Mouse (Mus musculus) heart, embryonic 13.5 days (tissue): ENCODE results near the gene Havcr1. TPM values are rescaled to one million over a fixed set of nuclear protein-coding genes. Genes with fewer than 3 reads are reported as not detected.
"Not testable (repeated sequence)": the region's sequence is repeated elsewhere in the genome, so short reads cannot be mapped to it uniquely, and the experiment has no call there.

Experiments
- ATAC-seq: fragments of 200-750 bp; cut with Nextera tagmentation; 2 replicates; pipeline ENCODE4 v1.8.0; 2017; ENCODE audit warnings: moderate TSS enrichment; ENCODE audit not compliant: insufficient number of reproducible peaks, low FRiP score, low TSS enrichment; ENCODE audit errors: extremely low read depth
- H3K27ac ChIP-seq: fragments of 300-500 bp; sonication (generic); replicated peaks from 2 replicates; pipeline ENCODE4 v1.5.1; 2015; ENCODE audit warnings: moderate library complexity, mild to moderate bottlenecking, inconsistent platforms
- H3K27me3 ChIP-seq: fragments of 300-500 bp; sonication (generic); replicated peaks from 2 replicates; pipeline ENCODE4 v1.6.1; 2015; ENCODE audit warnings: mild to moderate bottlenecking, inconsistent platforms
- H3K36me3 ChIP-seq: fragments of 300-500 bp; sonication (generic); 2 replicates; pipeline ENCODE4 v1.6.1; 2015; ENCODE audit warnings: mild to moderate bottlenecking, inconsistent platforms
- H3K4me1 ChIP-seq: fragments of 300-500 bp; sonication (generic); 2 replicates; pipeline ENCODE4 v1.6.1; 2015; ENCODE audit warnings: inconsistent platforms
- H3K4me2 ChIP-seq: fragments of 300-500 bp; sonication (generic); 2 replicates; pipeline ENCODE4 v1.6.1; 2015; ENCODE audit warnings: inconsistent platforms, mild to moderate bottlenecking, moderate library complexity
- H3K4me3 ChIP-seq: fragments of 300-500 bp; sonication (generic); 2 replicates; pipeline ENCODE4 v1.5.1; 2015; ENCODE audit warnings: moderate library complexity, mild to moderate bottlenecking, inconsistent platforms
- H3K9ac ChIP-seq: fragments of 300-500 bp; sonication (generic); 2 replicates; pipeline ENCODE4 v1.6.1; 2015; ENCODE audit warnings: inconsistent platforms, mild to moderate bottlenecking, moderate library complexity
- H3K9me3 ChIP-seq: fragments of 300-500 bp; sonication (generic); 2 replicates; pipeline ENCODE4 v1.6.1; 2016; ENCODE audit warnings: inconsistent platforms
- WGBS: fragments of 180-500 bp; shearing (Covaris S2); methylation state at CpG from one replicate; pipeline ENCODE4 v1.1.7; 2015; ENCODE audit warnings: mixed read lengths; 5-methylcytosine and 5-hydroxymethylcytosine counted together
- polyA plus RNA-seq: library from polyadenylated mRNA; unstranded; fragments of >200 nt; fragmentation: Nextera tagmentation; extraction: Ambion mirVana; gene quantifications from 2 replicates; pipeline ENCODE4 v1.2.1, GENCODE M21; 2015

The Havcr1 gene
- polyA plus RNA-seq, 1 experiment from 2014 or later = not detected

GRCm38 (mm10) chr11:46740886-46741285, 6.0 kb downstream of the Havcr1 start:
- Histone ChIP-seq H3K27ac (no peak overlapping the region), H3K27me3 (no peaks in the 10 kb centered on the region), H3K4me1 (no peaks in the 10 kb centered on the region), H3K36me3 (no peaks in the 10 kb centered on the region), H3K9ac (no peak overlapping the region), H3K4me3 (no peak overlapping the region), H3K9me3 (no peaks in the 10 kb centered on the region), H3K4me2 (no peak overlapping the region)
- ATAC-seq = no peak
- WGBS = 76% methylated on average over 4 of the region's 4 CpGs

GRCm38 (mm10) chr11:46741716-46742115, 6.8 kb downstream of the Havcr1 start:
- H3K9me3 ChIP-seq = no peaks in the 10 kb centered on the region
- WGBS = 71% methylated on average over 3 of the region's 3 CpGs
- H3K9ac ChIP-seq = no peak overlapping the region
- no peaks in the 10 kb centered on the region for H3K36me3 ChIP-seq
- no peak for ATAC-seq
- H3K27ac ChIP-seq = no peak overlapping the region
- H3K27me3 ChIP-seq = no peaks in the 10 kb centered on the region
- no peaks in the 10 kb centered on the region for H3K4me1 ChIP-seq
- no peak overlapping the region for H3K4me2 ChIP-seq
- H3K4me3 ChIP-seq = no peak overlapping the region

- H3K9ac ChIP-seq = no peak overlapping the region
- H3K4me3 ChIP-seq = no peak overlapping the region
- no peaks in the 10 kb centered on the region for H3K4me1 ChIP-seq
- no peaks in the 10 kb centered on the region for H3K9me3 ChIP-seq
- ATAC-seq = no peak
- 48% methylated on average over 2 of the region's 2 CpGs for WGBS
- no peaks in the 10 kb centered on the region for H3K36me3 ChIP-seq
- no peaks in the 10 kb centered on the region for H3K27me3 ChIP-seq
- H3K4me2 ChIP-seq = no peak overlapping the region
- no peak overlapping the region for H3K27ac ChIP-seq
These were observed 13.1 kb downstream of the Havcr1 start for GRCm38 (mm10) chr11:46747996-46748395.

- Histone ChIP-seq H3K9ac (no peak overlapping the region), H3K9me3 (no peaks in the 10 kb centered on the region), H3K27me3 (no peaks in the 10 kb centered on the region), H3K4me1 (no peaks in the 10 kb centered on the region), H3K4me2 (no peak overlapping the region), H3K4me3 (no peak overlapping the region), H3K36me3 (no peaks in the 10 kb centered on the region), H3K27ac (no peak overlapping the region)
- no peak for ATAC-seq
- WGBS = 33% methylated on average over 2 of the region's 2 CpGs
These were observed 18.8 kb downstream of the Havcr1 start for GRCm38 (mm10) chr11:46753662-46754061.

GRCm38 (mm10) chr11:46754669-46755068, 19.8 kb downstream of the Havcr1 start:
- Histone ChIP-seq H3K4me2 (no peak overlapping the region), H3K27ac (no peak overlapping the region), H3K36me3 (no peaks in the 10 kb centered on the region), H3K4me3 (no peak overlapping the region), H3K27me3 (no peaks in the 10 kb centered on the region), H3K9me3 (no peaks in the 10 kb centered on the region), H3K4me1 (no peaks in the 10 kb centered on the region), H3K9ac (no peak overlapping the region)
- 81% methylated on average over 4 of the region's 4 CpGs for WGBS
- no peak for ATAC-seq

- H3K4me2 ChIP-seq, H3K27me3 ChIP-seq, H3K36me3 ChIP-seq, H3K27ac ChIP-seq, H3K9me3 ChIP-seq, H3K9ac ChIP-seq, H3K4me3 ChIP-seq, ATAC-seq, H3K4me1 ChIP-seq: not testable (repeated sequence)
- 75% methylated on average over 6 of the region's 6 CpGs for WGBS
These were observed 20.8 kb downstream of the Havcr1 start for GRCm38 (mm10) chr11:46755714-46756113.

GRCm38 (mm10) chr11:46776879-46777278, 42.0 kb downstream of the Havcr1 start:
- H3K4me2 ChIP-seq = no peak overlapping the region
- H3K4me1 ChIP-seq = no peaks in the 10 kb centered on the region
- no peaks in the 10 kb centered on the region for H3K9me3 ChIP-seq
- H3K36me3 ChIP-seq = no peaks in the 10 kb centered on the region
- no peak overlapping the region for H3K4me3 ChIP-seq
- ATAC-seq = no peak
- no peaks in the 10 kb centered on the region for H3K27me3 ChIP-seq
- H3K27ac ChIP-seq = no peak overlapping the region
- 67% methylated on average over 3 of the region's 3 CpGs for WGBS
- H3K9ac ChIP-seq = no peak overlapping the region

- no peak overlapping the region for H3K9ac ChIP-seq
- H3K36me3 ChIP-seq = no peaks in the 10 kb centered on the region
- no peaks in the 10 kb centered on the region for H3K9me3 ChIP-seq
- no peak overlapping the region for H3K4me2 ChIP-seq
- no peaks in the 10 kb centered on the region for H3K27me3 ChIP-seq
- H3K4me1 ChIP-seq = no peaks in the 10 kb centered on the region
- 63% methylated on average over 2 of the region's 2 CpGs for WGBS
- ATAC-seq = no peak
- no peak overlapping the region for H3K27ac ChIP-seq
- H3K4me3 ChIP-seq = no peak overlapping the region
These were observed 44.9 kb downstream of the Havcr1 start for GRCm38 (mm10) chr11:46779811-46780210.

- H3K4me2 ChIP-seq = no peak overlapping the region
- H3K9ac ChIP-seq = no peak overlapping the region
- H3K27me3 ChIP-seq = no peaks in the 10 kb centered on the region
- H3K9me3 ChIP-seq = no peaks in the 10 kb centered on the region
- no peak overlapping the region for H3K4me3 ChIP-seq
- ATAC-seq = no peak
- no peaks in the 10 kb centered on the region for H3K36me3 ChIP-seq
- H3K4me1 ChIP-seq = no peaks in the 10 kb centered on the region
- WGBS = 70% methylated on average over 2 of the region's 2 CpGs
- no peak overlapping the region for H3K27ac ChIP-seq
These were observed 69.6 kb downstream of the Havcr1 start for GRCm38 (mm10) chr11:46804440-46804839.

GRCm38 (mm10) chr11:46810511-46810910, 75.6 kb downstream of the Havcr1 start, which contains the start of gene Timd4:
Gene Timd4 (plus strand): TSS chr11:46810800.
- no peak within 1 kb of the TSS for H3K4me3 ChIP-seq
- ATAC-seq = no peak

GRCm38 (mm10) chr11:46817692-46818091, 82.8 kb downstream of the Havcr1 start:
- H3K9me3 ChIP-seq = no peaks in the 10 kb centered on the region
- ATAC-seq = no peak
- no peak overlapping the region for H3K4me2 ChIP-seq
- no peaks in the 10 kb centered on the region for H3K36me3 ChIP-seq
- H3K27ac ChIP-seq = no peak overlapping the region
- H3K9ac ChIP-seq = no peak overlapping the region
- no peaks in the 10 kb centered on the region for H3K27me3 ChIP-seq
- no peak overlapping the region for H3K4me3 ChIP-seq
- H3K4me1 ChIP-seq = no peaks in the 10 kb centered on the region
- 82% methylated on average over 5 of the region's 5 CpGs for WGBS

More at GRCm38 (mm10) chr11:46810511-46810910, 75.6 kb downstream of the Havcr1 start, which contains the start of gene Timd4:
- no peaks in the 10 kb centered on the region for H3K9me3 ChIP-seq
- H3K4me2 ChIP-seq = no peak within 1 kb of the TSS
- H3K36me3 ChIP-seq = no peaks in the 10 kb centered on the region
- H3K27ac ChIP-seq = no peak within 1 kb of the TSS
- H3K4me1 ChIP-seq = no peaks in the 10 kb centered on the region
- H3K9ac ChIP-seq = no peak within 1 kb of the TSS
- WGBS = 64% methylated on average over 5 of the region's 5 CpGs
- no peaks in the 10 kb centered on the region for H3K27me3 ChIP-seq

GRCm38 (mm10) chr11:46819930-46820329, 85.0 kb downstream of the Havcr1 start:
- H3K9ac ChIP-seq = no peak overlapping the region
- H3K9me3 ChIP-seq = no peaks in the 10 kb centered on the region
- ATAC-seq = no peak
- no peaks in the 10 kb centered on the region for H3K4me1 ChIP-seq
- H3K27me3 ChIP-seq = no peaks in the 10 kb centered on the region
- no peak overlapping the region for H3K4me2 ChIP-seq
- no peak overlapping the region for H3K4me3 ChIP-seq
- WGBS = 33% methylated on average over 4 of the region's 4 CpGs
- no peaks in the 10 kb centered on the region for H3K36me3 ChIP-seq
- no peak overlapping the region for H3K27ac ChIP-seq
